ENCODE assay signal across 9 mouse cellular contexts in genomic region chr6:113761644-113762043, GRCm38 (mm10). TPM values are rescaled to one million over a fixed set of nuclear protein-coding genes. Genes with fewer than 3 reads are reported as not detected.
DNase-seq lines count a peak whose midpoint lies in the region; ATAC-seq and TF ChIP-seq lines count a peak whose summit lies in the region.
"Had no signal": no experiment of that assay in that cellular context is flagged by ENCODE, and none has a peak within 500 bp of the region (broad histone marks: within the 10 kb centered on the region; RNA-seq: fewer than 3 reads in every experiment).

No protein-coding gene starts in this region.

- no peak overlapping the region for H3K4me2 ChIP-seq in kidney, postnatal 0 days (ENCODE audit: low read length)
- H3K4me2 ChIP-seq in lung, embryonic 14.5 days: no peak overlapping the region
- H3K4me2 ChIP-seq: limb, embryonic 15.5 days had no signal

- peak; percentile 99 for TF ChIP-seq CTCF in kidney, postnatal 0 days (IDR thresholded peaks at IDR 0.05; ENCODE audit: low read depth)
- peak; percentile 96 for TF ChIP-seq CTCF in lung, embryonic 14.5 days (IDR thresholded peaks at IDR 0.05; ENCODE audit: low read depth)
- peak; percentile 55 for TF ChIP-seq CTCF in olfactory bulb, adult 2 months (IDR thresholded peaks at IDR 0.05; ENCODE audit: insufficient read depth, low read depth, low read length)

- no peaks in the 10 kb centered on the region for H3K9me3 ChIP-seq in kidney, postnatal 0 days (replicated peaks; ENCODE audit: low read length)
- H3K9me3 ChIP-seq in lung, embryonic 14.5 days (ENCODE audit: low read depth, low read length): no peaks in the 10 kb centered on the region
- H3K9me3 ChIP-seq: limb, embryonic 15.5 days had no signal

- no peak overlapping the region for H3K27ac ChIP-seq in kidney, postnatal 0 days
- H3K27ac ChIP-seq in lung, embryonic 14.5 days (ENCODE audit: low read depth): no peak overlapping the region
- H3K27ac ChIP-seq in olfactory bulb, adult 2 months (ENCODE audit: insufficient read depth, low read depth, low read length): no peak overlapping the region
- H3K27ac ChIP-seq: limb, embryonic 15.5 days had no signal

- H3K36me3 ChIP-seq in kidney, postnatal 0 days (ENCODE audit: insufficient read depth, low read length): no peaks in the 10 kb centered on the region
- H3K36me3 ChIP-seq in lung, embryonic 14.5 days (ENCODE audit: insufficient read depth): no peaks in the 10 kb centered on the region
- H3K36me3 ChIP-seq: limb, embryonic 15.5 days had no signal

- 28% methylated on average over 7 of the region's 7 CpGs for WGBS in kidney, postnatal 0 days
- WGBS in lung, embryonic 14.5 days: 27% methylated on average over 7 of the region's 7 CpGs
- 22% methylated on average over 7 of the region's 7 CpGs for WGBS in olfactory bulb, adult 2 months

- peak; percentile 47 to 87 for DNase-seq in adrenal gland, adult (ENCODE audit: inconsistent age in 2 of 2, low spot score in 1 of 2)
- DNase-seq in adrenal gland, postnatal 4 days (ENCODE audit: low spot score in 2 of 2): no peak
- DNase-seq in R1 (ENCODE audit: low read depth, low spot score): peak; percentile 74
- DNase-seq in cerebellum, postnatal 10 days: peak; percentile 80 to 91
- peak; percentile 15 to 24 for DNase-seq in gastrocnemius, adult 8-10 months (ENCODE audit: low spot score in 2 of 2)
- peak; percentile 85 for DNase-seq in kidney, postnatal 0 days (ENCODE audit: low spot score)
- peak; percentile 88 for DNase-seq in lung, embryonic 14.5 days

- TF ChIP-seq POLR2A in olfactory bulb, adult 2 months (IDR thresholded peaks at IDR 0.05; ENCODE audit: insufficient read depth, low read depth, low read length): no peak

- no peaks in the 10 kb centered on the region for H3K4me1 ChIP-seq in kidney, postnatal 0 days (replicated peaks; ENCODE audit: insufficient read depth, low read length)
- no peaks in the 10 kb centered on the region for H3K4me1 ChIP-seq in lung, embryonic 14.5 days (ENCODE audit: insufficient read depth)
- H3K4me1 ChIP-seq in olfactory bulb, adult 2 months (ENCODE audit: control insufficient read depth, insufficient read depth, low read length): no peaks in the 10 kb centered on the region
- H3K4me1 ChIP-seq: limb, embryonic 15.5 days had no signal

- ATAC-seq in kidney, postnatal 0 days (replicated peaks; ENCODE audit: low FRiP score, low read depth): peak; percentile 53
- ATAC-seq in lung, embryonic 14.5 days (ENCODE audit: insufficient read depth): peak; percentile 24; the same call in 1 of the 2 replicates

- no peak overlapping the region for H3K4me3 ChIP-seq in kidney, postnatal 0 days (replicated peaks; ENCODE audit: low read depth, low read length)
- H3K4me3 ChIP-seq in lung, embryonic 14.5 days (ENCODE audit: low read depth, low read length): no peak overlapping the region
- no peak overlapping the region for H3K4me3 ChIP-seq in olfactory bulb, adult 2 months (ENCODE audit: insufficient read depth, low read depth, low read length)
- H3K4me3 ChIP-seq: limb, embryonic 15.5 days had no signal

- H3K27me3 ChIP-seq in kidney, postnatal 0 days (ENCODE audit: insufficient read depth, low read length): no peaks in the 10 kb centered on the region
- H3K27me3 ChIP-seq in lung, embryonic 14.5 days (ENCODE audit: insufficient read depth, low read length): no peaks in the 10 kb centered on the region; the same call in 1 of the 2 replicates

- no peak overlapping the region for H3K9ac ChIP-seq in kidney, postnatal 0 days (ENCODE audit: low read depth, low read length)
- no peak overlapping the region for H3K9ac ChIP-seq in lung, embryonic 14.5 days
- H3K9ac ChIP-seq: limb, embryonic 15.5 days had no signal

RNA-seq across cellular contexts. Expression of gene Sec13, which starts 21.1 kb away (rescaled TPM):
- 100 to 1,000 TPM; 122 to 123 TPM for total RNA-seq in adrenal gland, postnatal 4 days (2021)
- total RNA-seq in gastrocnemius, adult 8-10 months (2022): 10 to 100 TPM; 71.3 to 73.9 (median 71.7) TPM
- 216 and 238 TPM in 2 replicates for polyA plus RNA-seq in kidney, postnatal 0 days (2015; fragmentation: Nextera tagmentation; extraction: Ambion mirVana)
- polyA plus RNA-seq in lung, embryonic 14.5 days (2014; fragmentation: Nextera tagmentation; extraction: Ambion mirVana): 286 and 295 TPM in 2 replicates
- not detected in 2 replicates for polyA plus RNA-seq in olfactory bulb, adult 2 months (2012; ENCODE audit: insufficient read depth, insufficient read length, low replicate concordance, missing spikeins)

RNA-seq across cellular contexts. Expression of gene Ghrl, which starts 42.0 kb away (rescaled TPM):
- 1 to 10 TPM in 1 of 2 experiments, not detected in 1; 6.2 TPM for total RNA-seq in adrenal gland, postnatal 4 days (2021)
- total RNA-seq in gastrocnemius, adult 8-10 months (2022): not detected
- not detected in 2 replicates for polyA plus RNA-seq in kidney, postnatal 0 days (2015; fragmentation: Nextera tagmentation; extraction: Ambion mirVana)
- polyA plus RNA-seq in lung, embryonic 14.5 days (2014; fragmentation: Nextera tagmentation; extraction: Ambion mirVana): 0.34 TPM in 1 of 2 replicates, not detected in the other
- polyA plus RNA-seq in olfactory bulb, adult 2 months (2012; ENCODE audit: insufficient read depth, insufficient read length, low replicate concordance, missing spikeins): not detected in 2 replicates

Comparison
In these comparisons a context has a peak if more than half of its experiments do, and no peak if none do; other contexts are left out.
1. DNase-seq: peak in adrenal gland, adult (2 of 2), R1 (single experiment), cerebellum, postnatal 10 days (2 of 2), gastrocnemius, adult 8-10 months (2 of 2), kidney, postnatal 0 days (single experiment) and lung, embryonic 14.5 days (single experiment); none in adrenal gland, postnatal 4 days (0 of 2).
2. RNA of gene Sec13, which starts 21.1 kb away (polyA plus RNA-seq): 286 to 295 TPM in lung, embryonic 14.5 days and 216 to 238 TPM in kidney, postnatal 0 days; not detected in olfactory bulb, adult 2 months; every median in the first group is over 100 times any median in the second.
3. Peak in every context shown above with its lines, with median percentiles within 50 percentile points of each other: CTCF ChIP-seq.